Mouse (Mus musculus) adrenal gland, adult (tissue): ENCODE results near the gene Gprc5c.
"Not testable (repeated sequence)": the region's sequence is repeated elsewhere in the genome, so short reads cannot be mapped to it uniquely, and the experiment has no call there.

ENCODE experiments used
- DNase-seq, 2 experiments: peaks; one replicate each; pipeline ENCODE4 v3.0.0; 2022 to 2023; ENCODE audit warnings: low spot score in 1 of 2; ENCODE audit not compliant: inconsistent age in 2 of 2

Gprc5c gene

GRCm38 (mm10) chr11:114907567-114907966 is 56.6 kb downstream of the Gprc5c start:
- DNase-seq, result peak; percentile 70 to 83

- DNase-seq, result peak in 1 of 2 experiments; percentile 9
Observed at GRCm38 (mm10) chr11:114908086-114908485, 57.1 kb downstream of the Gprc5c start.

GRCm38 (mm10) chr11:114909538-114909937 is 58.6 kb downstream of the Gprc5c start:
- not testable (repeated sequence) for DNase-seq

- DNase-seq, result peak; percentile 71 to 90
Observed at GRCm38 (mm10) chr11:114912847-114913246, 61.9 kb downstream of the Gprc5c start.

- DNase-seq, result no peak
Observed at GRCm38 (mm10) chr11:114914978-114915377, 64.0 kb downstream of the Gprc5c start.

- DNase-seq, result no peak
Observed at GRCm38 (mm10) chr11:114917120-114917519, 66.2 kb downstream of the Gprc5c start.
